Mouse (Mus musculus): ENCODE data around the gene S1pr2.

DNA sequence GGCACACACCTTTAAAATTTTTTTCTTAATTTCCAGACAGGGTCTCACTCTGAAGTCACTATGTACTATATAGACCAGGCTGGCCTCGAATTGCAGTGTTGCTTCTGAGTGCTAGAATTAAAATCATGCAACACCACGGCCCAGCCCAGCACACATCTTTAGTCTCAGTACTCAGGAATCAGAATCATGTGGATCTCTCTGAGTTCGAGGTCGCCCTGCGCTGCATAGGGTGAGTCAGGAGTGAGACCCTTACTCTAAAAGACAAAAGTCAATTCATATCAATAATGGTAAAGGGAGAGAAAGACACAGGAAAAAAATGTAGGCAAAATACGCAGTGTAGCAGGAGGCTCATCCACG lies 25.7 kb upstream of the S1pr2 start:
- TF ChIP-seq TAL1 (IDR thresholded peaks at IDR 0.05; ENCODE audit: low read length) (no peak), GATA1 (IDR thresholded peaks at IDR 0.05; ENCODE audit: low read length) (no peak)

Measured in erythroblast, embryonic 14.5 days (primary cell).